Mouse (Mus musculus): ENCODE data around the gene Cyp4x1.

Gene Cyp4x1

GRCm38 (mm10) chr4:115088611-115089338 is 45.3 kb downstream of the Cyp4x1 start, which contains the start of gene Pdzk1ip1:
Pdzk1ip1 (plus strand) TSS chr4:115088708.
- no peak for DNase-seq (ENCODE audit: low spot score)

GRCm38 (mm10) chr4:115086763-115087415 is 47.2 kb downstream of the Cyp4x1 start:
- DNase-seq (ENCODE audit: low spot score), result no peak

GRCm38 (mm10) chr4:115086257-115086656 is 47.8 kb downstream of the Cyp4x1 start:
- no peak for DNase-seq (ENCODE audit: low spot score)

GRCm38 (mm10) chr4:115085522-115086095 is 48.5 kb downstream of the Cyp4x1 start:
- peak; percentile 79 for DNase-seq (ENCODE audit: low spot score)

- DNase-seq (ENCODE audit: low spot score), result no peak
Observed at GRCm38 (mm10) chr4:115083031-115083430, 51.0 kb downstream of the Cyp4x1 start.

- no peak for DNase-seq (ENCODE audit: low spot score)
Observed at GRCm38 (mm10) chr4:115079821-115080349, 54.2 kb downstream of the Cyp4x1 start.

GRCm38 (mm10) chr4:115078892-115079820 is 54.9 kb downstream of the Cyp4x1 start:
- DNase-seq (ENCODE audit: low spot score), result peak; percentile 80

GRCm38 (mm10) chr4:115075204-115075915 is 58.7 kb downstream of the Cyp4x1 start:
- no peak for DNase-seq (ENCODE audit: low spot score)

- DNase-seq (ENCODE audit: low spot score), result no peak
Observed at GRCm38 (mm10) chr4:115074789-115075188, 59.3 kb downstream of the Cyp4x1 start.

GRCm38 (mm10) chr4:115071668-115072067 is 62.4 kb downstream of the Cyp4x1 start:
- no peak for DNase-seq (ENCODE audit: low spot score)

- peak; percentile 12 for DNase-seq (ENCODE audit: low spot score)
Observed at GRCm38 (mm10) chr4:115063518-115064239, 70.4 kb downstream of the Cyp4x1 start.

GRCm38 (mm10) chr4:115062875-115063517 is 71.1 kb downstream of the Cyp4x1 start:
- peak; percentile 58 for DNase-seq (ENCODE audit: low spot score)

- DNase-seq (ENCODE audit: low spot score), result peak; percentile 32
Observed at GRCm38 (mm10) chr4:115062540-115062874, 71.6 kb downstream of the Cyp4x1 start.

- DNase-seq (ENCODE audit: low spot score), result peak; percentile 19
Observed at GRCm38 (mm10) chr4:115060753-115061152, 73.3 kb downstream of the Cyp4x1 start.

GRCm38 (mm10) chr4:115059871-115060270 is 74.2 kb downstream of the Cyp4x1 start:
- DNase-seq (ENCODE audit: low spot score), result peak; percentile 19

GRCm38 (mm10) chr4:115058871-115059590 is 75.0 kb downstream of the Cyp4x1 start:
- peak; percentile 28 for DNase-seq (ENCODE audit: low spot score)

- peak; percentile 50 for DNase-seq (ENCODE audit: low spot score)
Observed at GRCm38 (mm10) chr4:115058317-115058761, 75.7 kb downstream of the Cyp4x1 start.

- peak; percentile 38 for DNase-seq (ENCODE audit: low spot score)
Observed at GRCm38 (mm10) chr4:115057674-115058316, 76.3 kb downstream of the Cyp4x1 start.

Data from retina, embryonic 14.5 days (tissue).